Mouse (Mus musculus) cerebellum, postnatal 36 days (tissue): Measurements from ENCODE around the gene Rasgef1c.

ENCODE experiments used
- DNase-seq, 2 experiments: peaks; one replicate each; pipeline ENCODE4 v3.0.0; 2021 to 2022; ENCODE audit warnings: mixed read lengths in 2 of 2

Gene Rasgef1c

GRCm38 (mm10) chr11:49901659-49902458 is at the start of gene Rasgef1c:
Gene Rasgef1c, plus strand, starts transcription at chr11:49901835.
- peak; percentile 86 to 89 for DNase-seq

GRCm38 (mm10) chr11:49855144-49855543 is 46.5 kb upstream of the Rasgef1c start:
- no peak for DNase-seq

- no peak for DNase-seq
These were observed 40.5 kb upstream of the Rasgef1c start for GRCm38 (mm10) chr11:49861139-49861538.

- DNase-seq, result no peak
These were observed 37.7 kb upstream of the Rasgef1c start for GRCm38 (mm10) chr11:49863926-49864325.

- no peak for DNase-seq
These were observed 34.3 kb upstream of the Rasgef1c start for GRCm38 (mm10) chr11:49867320-49867719.

- DNase-seq, result peak; percentile 59
These were observed 31.9 kb upstream of the Rasgef1c start for GRCm38 (mm10) chr11:49869762-49870161.

GRCm38 (mm10) chr11:49871914-49872313 is 29.7 kb upstream of the Rasgef1c start:
- DNase-seq, result peak; percentile 42 to 57

- no peak for DNase-seq
These were observed 28.9 kb upstream of the Rasgef1c start for GRCm38 (mm10) chr11:49872779-49873178.

- DNase-seq, result peak; percentile 56 to 59
These were observed 24.5 kb upstream of the Rasgef1c start for GRCm38 (mm10) chr11:49876948-49877817.

- DNase-seq, result no peak
These were observed 21.5 kb upstream of the Rasgef1c start for GRCm38 (mm10) chr11:49879950-49880642.

GRCm38 (mm10) chr11:49883394-49883793 is 18.2 kb upstream of the Rasgef1c start:
- DNase-seq, result no peak

GRCm38 (mm10) chr11:49888469-49888868 is 13.2 kb upstream of the Rasgef1c start:
- DNase-seq, result no peak

- no peak for DNase-seq
These were observed 9.6 kb upstream of the Rasgef1c start for GRCm38 (mm10) chr11:49891993-49892392.

- no peak for DNase-seq
These were observed 7.8 kb upstream of the Rasgef1c start for GRCm38 (mm10) chr11:49893806-49894205.

- no peak for DNase-seq
These were observed 5.6 kb upstream of the Rasgef1c start for GRCm38 (mm10) chr11:49895966-49896590.

- DNase-seq, result no peak
These were observed 1.6 kb upstream of the Rasgef1c start for GRCm38 (mm10) chr11:49900043-49900442.

GRCm38 (mm10) chr11:49900962-49901658 is 525 bp upstream of the Rasgef1c start:
- DNase-seq, result no peak

GRCm38 (mm10) chr11:49903333-49903732 is 1.7 kb downstream of the Rasgef1c start:
- DNase-seq, result peak; percentile 82 to 87

GRCm38 (mm10) chr11:49918521-49919180 is 17.0 kb downstream of the Rasgef1c start:
- DNase-seq, result no peak

- no peak for DNase-seq
These were observed 17.7 kb downstream of the Rasgef1c start for GRCm38 (mm10) chr11:49919304-49919703.

GRCm38 (mm10) chr11:49923539-49923938 is 21.9 kb downstream of the Rasgef1c start:
- DNase-seq, result no peak
